Mouse (Mus musculus) spleen, postnatal 10 days (tissue): ENCODE measurements around the gene Lin28b.

Experiments used
- DNase-seq, 2 experiments: peaks; one replicate each; pipeline ENCODE4 v3.0.0; 2021 to 2022; ENCODE audit warnings: low spot score in 2 of 2

Gene Lin28b

DNA sequence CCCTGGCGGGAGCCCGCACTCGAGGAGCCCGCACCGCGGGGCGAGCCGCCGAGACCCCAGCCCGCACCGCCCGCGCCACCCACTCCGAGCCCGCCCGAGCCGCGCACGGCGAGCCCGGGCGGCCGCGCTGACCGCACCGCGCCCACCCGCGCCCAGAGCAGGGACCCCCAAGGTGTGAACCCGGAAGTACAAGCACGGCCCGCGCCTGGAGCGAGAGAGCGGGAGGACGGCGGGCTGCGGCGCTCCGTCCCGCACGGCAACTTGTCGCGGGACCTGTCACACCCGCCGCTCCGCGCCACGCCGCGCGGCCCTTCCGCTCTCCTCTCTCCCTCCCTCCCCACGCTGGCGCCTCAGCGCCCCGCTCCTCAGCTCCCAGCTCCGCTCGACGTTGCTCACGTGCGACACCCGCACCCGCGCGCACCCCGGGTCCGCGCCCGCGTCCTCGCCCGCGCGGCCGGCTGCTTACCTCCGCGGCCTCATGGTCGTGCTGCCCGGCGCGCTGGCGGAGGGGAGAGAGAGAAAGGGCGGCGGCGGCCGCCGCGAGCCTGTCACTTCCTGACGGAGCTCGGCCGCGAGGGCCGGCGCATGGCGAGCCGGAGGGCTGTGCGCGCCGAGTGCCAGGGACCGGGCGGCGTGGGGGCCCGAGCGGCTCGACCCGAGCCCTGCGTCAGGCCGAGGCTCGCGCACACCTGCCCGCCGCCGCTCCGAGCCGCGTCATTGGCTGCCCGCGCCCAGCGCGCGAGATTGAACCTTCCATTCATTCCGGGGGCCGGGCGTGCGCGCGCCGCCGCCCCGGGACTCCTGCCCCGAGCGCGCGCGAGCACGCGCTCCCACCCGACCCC is at the start of gene Lin28b:
TSS of gene Lin28b (minus strand) at position 635 of the 842 bp plus-strand sequence.
- DNase-seq, result peak; percentile 26 to 31

DNA sequence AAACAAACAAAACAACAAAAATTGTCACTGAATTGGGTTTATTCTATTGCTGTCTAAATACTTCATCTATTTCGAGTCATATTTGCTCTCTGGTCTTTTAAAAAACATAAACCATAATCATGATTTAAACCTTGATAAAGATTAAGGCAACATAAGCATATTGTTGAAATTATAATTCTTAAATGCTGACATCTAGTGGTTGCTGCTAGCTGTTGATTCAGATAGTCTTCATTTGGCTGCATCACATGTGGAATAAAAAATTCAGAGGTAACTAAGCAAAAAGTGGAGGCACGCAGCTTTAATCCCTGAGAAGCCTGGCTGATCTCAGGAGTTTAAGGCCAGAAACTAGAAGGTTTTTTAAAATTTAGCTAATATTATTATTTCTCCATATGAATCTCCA is 25.6 kb upstream of the Lin28b start:
- no peak for DNase-seq

GRCm38 (mm10) chr10:45510662-45511061 is 24.5 kb upstream of the Lin28b start:
- no peak for DNase-seq

DNA sequence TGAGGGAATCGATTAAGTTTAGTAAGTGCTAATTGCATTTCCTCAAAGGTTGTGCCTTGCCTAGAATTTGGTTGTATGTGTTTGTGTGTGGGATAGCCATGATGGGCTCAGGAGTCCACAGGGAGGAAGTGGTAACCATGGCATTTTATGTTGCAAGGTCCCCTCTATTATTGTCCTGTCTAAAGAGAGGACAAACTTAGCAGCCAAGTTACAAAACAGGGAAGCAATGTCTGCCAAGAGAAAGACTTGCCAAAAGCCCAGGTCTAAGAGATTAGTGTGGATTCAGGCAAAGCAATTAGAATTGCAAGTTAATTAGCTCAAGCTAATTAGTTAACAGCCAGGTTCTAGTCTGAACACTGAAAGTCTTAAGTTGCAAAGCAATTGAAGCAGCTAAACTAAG is 14.1 kb upstream of the Lin28b start:
- DNase-seq, result no peak

- DNase-seq, result no peak
Measured at GRCm38 (mm10) chr10:45486603-45486946, 380 bp upstream of the Lin28b start.

- no peak for DNase-seq
Measured at GRCm38 (mm10) chr10:45485226-45485760, 902 bp downstream of the Lin28b start.

DNA sequence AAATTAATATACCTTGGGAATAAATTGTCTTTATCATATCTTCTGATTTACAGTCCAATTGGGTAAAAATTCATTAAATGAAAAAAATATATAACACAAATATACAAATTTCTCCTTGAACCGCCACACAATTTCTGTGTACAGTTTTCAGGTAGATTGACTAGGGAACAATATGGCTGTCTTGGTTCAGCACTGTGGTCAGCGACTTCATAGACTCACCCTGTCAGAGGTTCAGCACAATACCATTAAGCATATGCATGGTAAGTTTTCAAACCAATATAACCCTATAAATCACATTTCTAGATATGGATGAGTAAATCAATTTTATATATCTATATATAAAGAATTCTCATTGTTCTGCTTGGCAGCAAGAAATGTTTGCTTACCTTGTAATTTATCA is 3.0 kb downstream of the Lin28b start:
- peak in 1 of 2 experiments; percentile 40 for DNase-seq

DNA sequence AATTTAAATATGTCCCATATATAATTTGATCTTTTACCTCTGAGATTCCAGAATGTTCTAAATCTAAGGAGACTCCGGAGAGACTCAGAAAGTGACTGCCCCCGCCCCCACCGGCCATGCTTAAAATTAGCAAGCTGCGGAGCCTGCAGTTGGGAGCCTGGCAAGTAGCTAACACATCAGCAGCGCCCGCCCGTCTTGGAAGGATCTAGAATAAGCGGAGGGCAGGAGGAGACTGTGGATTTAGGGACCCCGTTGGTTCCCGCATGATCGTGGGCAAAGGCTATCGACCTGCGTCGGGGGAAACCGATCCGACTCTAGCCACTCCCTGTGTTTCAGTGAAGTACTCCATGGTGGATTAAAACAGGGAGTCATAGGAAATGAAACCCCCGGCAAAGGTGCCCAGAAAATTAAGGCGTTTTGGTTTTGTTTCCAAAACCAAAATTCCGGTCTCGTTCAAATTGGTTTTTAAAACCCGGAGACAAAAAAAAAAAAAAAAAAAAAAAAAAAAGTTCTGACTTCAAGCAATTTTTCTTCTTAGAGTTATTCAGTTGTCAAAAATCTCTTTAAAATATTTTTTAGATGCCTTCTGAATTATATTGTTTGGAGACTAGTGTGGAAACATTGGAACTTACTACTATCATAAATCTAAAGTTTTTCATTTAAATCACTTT is 12.4 kb downstream of the Lin28b start:
- no peak for DNase-seq

GRCm38 (mm10) chr10:45473143-45473484 is 13.1 kb downstream of the Lin28b start:
- DNase-seq, result no peak

DNA sequence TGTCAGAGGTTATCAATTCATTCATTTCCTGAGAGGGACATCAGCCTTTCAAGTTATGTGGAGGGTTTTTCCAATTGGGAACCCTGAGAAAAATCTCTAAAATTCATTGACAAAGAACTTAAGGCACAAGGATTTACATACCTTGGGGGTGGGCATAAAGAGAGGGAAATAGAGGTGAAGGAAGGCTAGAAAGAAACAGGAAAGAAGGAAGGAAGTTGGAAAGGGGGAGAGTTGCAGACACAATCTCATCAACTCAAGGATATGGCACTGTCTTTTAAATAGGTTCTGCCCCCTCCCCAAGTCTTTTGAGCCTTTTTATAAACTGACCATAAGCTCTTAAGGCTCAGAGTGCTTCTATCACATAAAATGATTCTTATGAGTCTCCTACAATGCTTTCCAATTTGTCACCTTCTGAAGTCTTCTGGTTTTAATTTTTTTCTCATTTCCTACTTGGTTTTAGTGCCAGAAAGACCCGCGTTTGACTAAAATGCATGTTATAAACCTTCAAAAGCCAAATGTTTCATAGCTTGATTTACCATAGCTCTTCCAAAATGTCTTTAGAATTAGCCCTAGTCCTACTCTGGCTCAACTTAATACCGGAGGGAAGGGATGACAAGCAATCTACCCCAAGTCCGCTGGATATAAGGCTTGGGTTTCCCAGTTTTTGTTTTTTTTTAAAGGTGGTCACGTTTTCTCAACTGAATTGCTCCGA is 13.6 kb downstream of the Lin28b start:
- DNase-seq, result no peak

DNA sequence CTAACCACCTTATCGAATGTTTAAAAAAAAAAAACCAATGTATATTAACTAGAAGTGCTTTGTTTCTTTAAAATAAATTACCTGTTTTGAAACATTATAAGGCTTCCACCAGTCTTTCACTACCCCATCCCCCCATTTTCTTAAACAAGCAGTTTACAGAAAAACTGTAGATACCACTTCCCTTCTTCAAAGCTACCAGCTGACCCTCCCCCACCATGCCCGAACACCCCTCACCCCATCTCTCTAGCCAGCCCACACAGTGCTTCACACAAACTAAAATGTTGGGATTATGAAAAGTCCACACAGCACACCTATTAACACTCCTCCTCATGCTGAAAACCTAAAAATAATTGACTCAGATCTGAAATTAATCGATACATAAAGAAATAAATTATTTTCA is 14.9 kb downstream of the Lin28b start:
- DNase-seq, result no peak

GRCm38 (mm10) chr10:45470079-45470739 is 16.0 kb downstream of the Lin28b start:
- no peak for DNase-seq

- no peak for DNase-seq
Measured at GRCm38 (mm10) chr10:45469027-45469996, 16.9 kb downstream of the Lin28b start.

DNA sequence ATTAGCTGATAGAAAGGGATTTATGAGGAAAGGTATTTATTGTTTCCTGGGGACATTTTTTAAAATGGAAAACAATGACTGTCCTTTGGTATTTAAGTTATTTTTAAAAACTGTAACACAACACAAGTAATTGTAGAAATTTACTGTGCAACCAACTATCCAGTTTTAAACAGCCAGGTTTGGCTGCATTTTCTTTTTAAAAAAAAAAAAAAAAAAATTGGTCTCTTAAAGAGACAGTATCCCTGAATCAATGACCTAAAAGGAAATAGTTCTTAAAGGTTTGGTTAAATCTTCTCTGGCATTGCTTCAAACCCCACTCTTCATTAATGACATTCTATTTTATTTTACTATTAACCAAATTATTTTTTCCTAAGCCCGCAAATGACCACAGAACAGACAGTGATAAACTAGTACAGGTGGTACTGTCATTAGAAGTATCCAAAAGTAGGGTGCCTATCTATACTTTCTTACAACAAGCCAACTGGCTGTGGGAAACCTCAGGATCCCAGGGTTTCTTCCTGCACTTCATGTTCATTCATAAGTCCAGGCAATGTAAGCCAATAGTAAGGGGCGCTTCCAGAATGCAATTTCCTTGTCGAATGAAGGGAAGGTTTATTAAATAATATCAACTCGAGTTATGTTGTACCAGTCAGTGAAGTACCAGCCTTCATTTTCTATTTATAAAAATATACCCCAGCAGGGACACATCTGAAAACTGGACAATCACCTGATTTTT is 17.8 kb downstream of the Lin28b start:
- no peak for DNase-seq

- no peak for DNase-seq
Measured at GRCm38 (mm10) chr10:45458637-45459036, 27.6 kb downstream of the Lin28b start.

DNA sequence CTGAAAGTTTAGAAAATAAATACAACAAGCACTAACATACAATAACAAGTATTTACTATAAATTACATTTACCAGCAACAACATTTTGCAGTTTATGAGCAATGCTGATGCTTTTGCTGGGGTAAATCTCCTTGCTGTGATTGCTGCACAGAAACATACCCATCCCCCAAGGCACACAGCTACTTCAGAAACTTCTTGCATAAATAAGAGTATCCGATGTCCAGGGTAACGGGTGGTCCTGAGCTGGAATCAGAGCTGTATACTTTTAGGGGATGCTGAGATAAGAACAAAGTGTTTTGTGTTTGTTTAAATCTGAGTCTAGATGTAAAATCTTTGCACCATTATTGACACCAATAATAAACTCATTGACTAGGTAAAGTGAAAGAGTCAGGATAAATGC is 28.1 kb downstream of the Lin28b start:
- DNase-seq, result no peak

GRCm38 (mm10) chr10:45446625-45447024 is 39.6 kb downstream of the Lin28b start:
- no peak for DNase-seq

GRCm38 (mm10) chr10:45446215-45446614 is 40.0 kb downstream of the Lin28b start:
- no peak for DNase-seq

- DNase-seq, result no peak
Measured at GRCm38 (mm10) chr10:45422372-45422771, 63.8 kb downstream of the Lin28b start.

GRCm38 (mm10) chr10:45412144-45412543 is 74.1 kb downstream of the Lin28b start:
- DNase-seq, result no peak
